Mouse (Mus musculus): ENCODE results near the gene Otud7b. TPM values are rescaled to one million over a fixed set of nuclear protein-coding genes. Genes with fewer than 3 reads are reported as not detected.

Otud7b gene
- polyA plus RNA-seq, 1 experiment, result 11.1 TPM

- DNase-seq (ENCODE audit: low spot score), result no peak
Observed at GRCm38 (mm10) chr3:96084146-96084755, 20.1 kb upstream of the Otud7b start.

- DNase-seq (ENCODE audit: low spot score), result no peak
Observed at GRCm38 (mm10) chr3:96087219-96087618, 17.1 kb upstream of the Otud7b start.

GRCm38 (mm10) chr3:96087801-96088200, 16.5 kb upstream of the Otud7b start:
- no peak for DNase-seq (ENCODE audit: low spot score)

GRCm38 (mm10) chr3:96089882-96090489, 14.3 kb upstream of the Otud7b start:
- DNase-seq (ENCODE audit: low spot score), result no peak

- no peak for DNase-seq (ENCODE audit: low spot score)
Observed at GRCm38 (mm10) chr3:96091146-96091545, 13.2 kb upstream of the Otud7b start.

GRCm38 (mm10) chr3:96091966-96092365, 12.4 kb upstream of the Otud7b start:
- no peak for DNase-seq (ENCODE audit: low spot score)

GRCm38 (mm10) chr3:96093509-96093908, 10.8 kb upstream of the Otud7b start:
- DNase-seq (ENCODE audit: low spot score), result no peak

- no peak for DNase-seq (ENCODE audit: low spot score)
Observed at GRCm38 (mm10) chr3:96094203-96094602, 10.1 kb upstream of the Otud7b start.

GRCm38 (mm10) chr3:96098168-96098567, 6.2 kb upstream of the Otud7b start:
- DNase-seq (ENCODE audit: low spot score), result no peak

- no peak for DNase-seq (ENCODE audit: low spot score)
Observed at GRCm38 (mm10) chr3:96098616-96099267, 5.6 kb upstream of the Otud7b start.

- no peak for DNase-seq (ENCODE audit: low spot score)
Observed at GRCm38 (mm10) chr3:96102100-96102872, 2.0 kb upstream of the Otud7b start.

- no peak for DNase-seq (ENCODE audit: low spot score)
Observed at GRCm38 (mm10) chr3:96103901-96104260, 446 bp upstream of the Otud7b start.

GRCm38 (mm10) chr3:96105232-96105747, 963 bp downstream of the Otud7b start:
- DNase-seq (ENCODE audit: low spot score), result no peak

- DNase-seq (ENCODE audit: low spot score), result no peak
Observed at GRCm38 (mm10) chr3:96106151-96106550, 1.8 kb downstream of the Otud7b start.

- DNase-seq (ENCODE audit: low spot score), result no peak
Observed at GRCm38 (mm10) chr3:96108315-96108714, 4.0 kb downstream of the Otud7b start.

- no peak for DNase-seq (ENCODE audit: low spot score)
Observed at GRCm38 (mm10) chr3:96113251-96113650, 8.9 kb downstream of the Otud7b start.

GRCm38 (mm10) chr3:96118142-96118541, 13.8 kb downstream of the Otud7b start:
- no peak for DNase-seq (ENCODE audit: low spot score)

GRCm38 (mm10) chr3:96118702-96119101, 14.4 kb downstream of the Otud7b start:
- DNase-seq (ENCODE audit: low spot score), result no peak

GRCm38 (mm10) chr3:96124235-96124634, 19.9 kb downstream of the Otud7b start:
- no peak for DNase-seq (ENCODE audit: low spot score)

- no peak for DNase-seq (ENCODE audit: low spot score)
Observed at GRCm38 (mm10) chr3:96128128-96128527, 23.8 kb downstream of the Otud7b start.

GRCm38 (mm10) chr3:96132478-96132877, 28.2 kb downstream of the Otud7b start:
- no peak for DNase-seq (ENCODE audit: low spot score)

GRCm38 (mm10) chr3:96133327-96133905, 29.1 kb downstream of the Otud7b start:
- no peak for DNase-seq (ENCODE audit: low spot score)
